Mouse (Mus musculus): ENCODE measurements around the gene Pomc. TPM values are rescaled to one million over a fixed set of nuclear protein-coding genes. Genes with fewer than 3 reads are reported as not detected.

Pomc gene
- under 1 TPM; 0.96 to 0.97 TPM for total RNA-seq (2023)

GRCm38 (mm10) chr12:3954651-3955050 lies at the start of gene Pomc:
Gene Pomc, plus strand, starts transcription at chr12:3954951.

Other genes with a start within 250 kb of the Pomc start
- 10 to 100 TPM; 20.0 to 30.1 TPM for gene Dnmt3a, start 148.9 kb upstream of the Pomc start, total RNA-seq (2023)
- gene Efr3b, start 84.0 kb downstream of the Pomc start, total RNA-seq (2023): not detected
- gene Dnajc27, start 127.6 kb downstream of the Pomc start, total RNA-seq (2023): 1 to 10 TPM; 2.3 TPM
- 1 to 10 TPM; 1.7 to 2.0 TPM for gene Adcy3, start 178.2 kb downstream of the Pomc start, total RNA-seq (2023)